Mouse (Mus musculus) embryonic facial prominence, embryonic 14.5 days (tissue): ENCODE measurements around the gene Gal3st2c. TPM values are rescaled to one million over a fixed set of nuclear protein-coding genes. Genes with fewer than 3 reads are reported as not detected.
"Not testable (repeated sequence)": the region's sequence is repeated elsewhere in the genome, so short reads cannot be mapped to it uniquely, and the experiment has no call there.

Experiments
- ATAC-seq: fragments of 200-750 bp; cut with Nextera tagmentation; 2 replicates; pipeline ENCODE4 v1.8.0; 2017; ENCODE audit warnings: low read depth, moderate number of reproducible peaks, moderate TSS enrichment
- DNase-seq: peaks from one replicate; pipeline ENCODE4 v3.0.0-alpha.2; 2015; ENCODE audit warnings: low spot score
- H3K27ac ChIP-seq: fragments of 300-500 bp; sonication (generic); replicated peaks from 2 replicates; pipeline ENCODE4 v1.5.1; 2014; ENCODE audit warnings: low read depth, mild to moderate bottlenecking, low read length, moderate library complexity
- H3K27me3 ChIP-seq: fragments of 300-500 bp; sonication (generic); replicated peaks from 2 replicates; pipeline ENCODE4 v1.6.1; 2014; ENCODE audit warnings: low read length; ENCODE audit not compliant: control insufficient read depth, insufficient read depth
- H3K36me3 ChIP-seq: fragments of 300-500 bp; sonication (generic); 2 replicates; pipeline ENCODE4 v1.6.1; 2014; ENCODE audit warnings: low read length, mixed read lengths; ENCODE audit not compliant: control insufficient read depth, insufficient read depth
- H3K4me1 ChIP-seq: fragments of 300-500 bp; sonication (generic); 2 replicates; pipeline ENCODE4 v1.6.1; 2014; ENCODE audit warnings: antibody characterized with exemption, low read length; ENCODE audit not compliant: control insufficient read depth, insufficient read depth
- H3K4me2 ChIP-seq: fragments of 300-500 bp; sonication (generic); 2 replicates; pipeline ENCODE4 v1.6.1; 2014; ENCODE audit warnings: low read depth, mild to moderate bottlenecking, low read length, moderate library complexity, mixed read lengths
- H3K4me3 ChIP-seq: fragments of 300-500 bp; sonication (generic); 2 replicates; pipeline ENCODE4 v1.5.1; 2014; ENCODE audit warnings: low read depth, mild to moderate bottlenecking, low read length
- H3K9ac ChIP-seq: fragments of 300-500 bp; sonication (generic); 2 replicates; pipeline ENCODE4 v1.6.1; 2014; ENCODE audit warnings: low read depth, mild to moderate bottlenecking, low read length, moderate library complexity, mixed read lengths
- H3K9me3 ChIP-seq: fragments of 300-500 bp; sonication (generic); 2 replicates; pipeline ENCODE4 v1.6.1; 2016; ENCODE audit warnings: low read length; ENCODE audit not compliant: control insufficient read depth
- WGBS: fragments of 180-500 bp; shearing (Covaris S2); extraction: QIAGEN DNeasy Blood & Tissue Kit; methylation state at CpG from one replicate; pipeline ENCODE4 v1.1.7; 2014; 5-methylcytosine and 5-hydroxymethylcytosine counted together
- polyA plus RNA-seq: library from polyadenylated mRNA; unstranded; fragments of >200 nt; fragmentation: Nextera tagmentation; extraction: Ambion mirVana; gene quantifications from 2 replicates; pipeline ENCODE4 v1.2.1, GENCODE M21; 2014

The Gal3st2c gene
- 0.04 TPM in 1 of 2 replicates, not detected in the other for polyA plus RNA-seq

DNA sequence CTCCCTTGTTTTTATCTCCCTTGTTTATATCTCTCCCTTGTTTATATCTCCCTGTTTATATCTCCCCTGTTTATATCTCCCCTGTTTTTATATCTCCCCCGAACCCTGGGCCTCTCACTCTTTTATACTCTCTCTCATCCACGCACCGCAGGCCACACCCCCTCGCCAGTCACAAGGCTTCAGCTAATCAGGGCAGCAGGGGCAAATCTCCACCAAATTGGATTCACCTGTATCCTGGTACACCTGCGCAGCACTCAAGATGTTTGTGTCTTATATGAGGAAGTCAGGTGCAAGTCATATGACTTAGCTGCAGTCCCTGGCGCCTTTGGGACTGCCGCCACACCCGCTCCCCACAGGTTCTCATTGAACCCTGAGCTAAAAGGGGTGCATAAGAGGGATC is at the start of gene Gal3st2c:
TSS of gene Gal3st2c (plus strand) at position 301 of the 400 bp plus-strand sequence.
- H3K36me3 ChIP-seq, H3K9ac ChIP-seq, DNase-seq, ATAC-seq, H3K27me3 ChIP-seq, H3K4me1 ChIP-seq, H3K4me3 ChIP-seq, H3K9me3 ChIP-seq, H3K4me2 ChIP-seq, H3K27ac ChIP-seq: not testable (repeated sequence)
- 79% methylated on average over 6 of the region's 8 CpGs for WGBS

DNA sequence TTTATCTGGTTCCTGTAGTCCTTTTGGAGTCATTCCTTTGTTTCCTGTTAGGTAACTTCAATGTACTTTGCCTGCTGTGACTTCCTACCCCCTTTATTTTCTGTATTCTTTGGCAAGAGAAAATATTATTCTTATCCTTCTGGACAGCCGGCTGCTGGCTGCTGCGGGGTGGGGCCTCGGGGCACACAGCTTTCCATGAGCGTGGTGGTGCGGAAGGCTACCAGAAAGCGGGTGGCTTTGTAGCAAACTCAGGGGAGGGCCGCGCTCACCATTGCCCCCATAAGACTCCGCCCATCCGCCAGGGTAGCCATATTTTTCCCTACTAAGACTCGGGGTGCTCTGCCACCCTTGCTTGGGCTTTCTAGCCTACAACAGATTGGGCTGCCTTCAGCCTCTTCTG is 41.2 kb upstream of the Gal3st2c start:
- not testable (repeated sequence) for H3K9ac ChIP-seq, H3K4me2 ChIP-seq, H3K4me1 ChIP-seq, DNase-seq, H3K27me3 ChIP-seq, ATAC-seq, H3K36me3 ChIP-seq, H3K27ac ChIP-seq, H3K9me3 ChIP-seq, H3K4me3 ChIP-seq
- WGBS: no CpG with 5 or more reads among the region's 11 CpGs

DNA sequence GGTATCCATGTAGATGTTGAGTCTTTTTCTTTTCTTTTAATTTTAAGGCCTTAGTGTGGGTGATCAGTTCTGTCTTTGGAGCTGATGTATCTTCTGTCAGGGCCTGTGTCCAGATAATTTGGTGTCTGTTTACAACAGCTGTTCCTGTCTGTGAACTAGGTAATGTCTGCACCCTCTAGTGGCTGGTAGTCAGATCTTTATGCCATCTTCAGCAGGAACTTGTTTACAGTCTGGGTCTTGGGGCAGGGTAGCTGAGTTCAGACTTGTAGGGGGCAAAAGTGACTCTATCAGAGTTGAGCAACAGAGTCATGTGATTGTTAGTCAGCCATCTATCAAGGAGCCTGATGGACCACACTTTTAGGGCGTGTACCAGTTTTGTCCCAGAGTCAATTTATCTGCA is 23.8 kb upstream of the Gal3st2c start:
- H3K36me3 ChIP-seq, H3K4me1 ChIP-seq, H3K4me3 ChIP-seq, H3K4me2 ChIP-seq, H3K27ac ChIP-seq, H3K9ac ChIP-seq, H3K9me3 ChIP-seq, DNase-seq, H3K27me3 ChIP-seq: not testable (repeated sequence)
- 0 out of 2 replicates have a peak, but pooled peaks have one; percentile 37 for ATAC-seq
- no CpG with 5 or more reads among the region's 1 CpGs for WGBS

DNA sequence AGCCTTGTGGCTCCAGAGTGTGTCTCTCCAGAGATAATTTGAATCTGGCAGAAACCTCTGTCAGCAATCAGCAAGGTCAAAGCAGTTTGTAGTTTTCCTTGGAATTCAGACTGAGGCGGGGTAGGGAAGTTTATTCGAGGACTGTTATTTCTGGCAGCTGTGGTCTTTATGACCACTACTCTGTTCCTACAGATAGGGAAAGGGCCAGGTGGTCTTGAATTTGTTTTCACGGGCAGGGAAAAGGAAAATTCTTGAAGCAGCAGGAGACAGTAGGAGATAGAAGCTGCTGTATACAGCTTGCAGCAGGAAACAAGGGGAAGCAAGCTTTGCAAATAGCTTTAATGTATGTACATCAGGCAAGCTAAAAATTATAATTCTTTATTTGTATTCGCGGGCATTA is 19.9 kb upstream of the Gal3st2c start:
- H3K27ac ChIP-seq, H3K9me3 ChIP-seq, H3K27me3 ChIP-seq, H3K4me1 ChIP-seq, ATAC-seq, DNase-seq, H3K4me3 ChIP-seq, H3K4me2 ChIP-seq, H3K36me3 ChIP-seq, H3K9ac ChIP-seq: not testable (repeated sequence)
- WGBS: 30% methylated on average over 2 of the region's 5 CpGs

DNA sequence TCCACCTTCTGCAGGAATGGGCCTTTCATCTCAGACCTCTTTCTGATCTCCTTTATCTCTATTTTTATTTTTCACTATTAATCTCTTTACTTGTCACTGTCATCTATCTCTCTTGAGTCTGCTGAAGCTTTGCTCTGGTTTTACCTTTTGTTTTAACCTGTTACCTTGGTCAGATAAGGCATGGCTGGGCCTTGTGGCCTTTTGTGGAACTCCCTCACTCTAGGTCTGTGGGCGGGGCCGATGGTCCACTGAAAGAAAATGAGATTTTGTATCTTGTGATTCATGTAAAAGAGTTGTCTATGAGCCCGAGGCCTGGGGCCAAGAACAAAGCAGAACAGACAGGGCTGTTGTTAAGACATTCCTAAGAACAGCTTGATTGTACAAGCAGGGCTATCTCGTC is 19.5 kb upstream of the Gal3st2c start:
- WGBS: no CpG with 5 or more reads among the region's 4 CpGs

DNA sequence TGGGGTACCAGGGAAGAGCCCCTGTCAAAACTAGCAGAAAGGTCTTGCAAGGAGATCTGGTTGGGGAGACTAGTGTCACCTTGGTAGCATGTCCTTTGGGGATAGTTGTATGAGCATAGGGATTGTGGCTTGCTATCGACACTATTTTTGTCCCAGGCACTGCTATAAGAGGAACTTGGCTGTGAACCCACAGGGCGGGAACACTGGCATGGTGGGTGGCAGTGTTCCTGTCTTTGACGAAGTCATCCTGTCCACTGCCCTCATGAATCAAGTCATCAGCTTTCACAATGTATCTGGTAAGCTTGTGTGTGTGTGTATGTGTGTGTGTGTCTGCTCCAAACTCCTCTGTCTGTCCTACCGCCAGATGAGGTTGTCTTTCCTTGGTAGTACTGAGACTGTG is 14.5 kb upstream of the Gal3st2c start:
- H3K4me3 ChIP-seq, H3K9ac ChIP-seq, H3K27ac ChIP-seq, H3K27me3 ChIP-seq, DNase-seq, H3K4me1 ChIP-seq, H3K4me2 ChIP-seq, H3K9me3 ChIP-seq, H3K36me3 ChIP-seq, ATAC-seq: not testable (repeated sequence)
- WGBS: no CpG with 5 or more reads among the region's 4 CpGs

More for the DNA sequence above, 19.5 kb upstream of the Gal3st2c start:
- not testable (repeated sequence) for DNase-seq, H3K36me3 ChIP-seq, ATAC-seq, H3K27ac ChIP-seq, H3K27me3 ChIP-seq, H3K9ac ChIP-seq, H3K4me2 ChIP-seq, H3K4me3 ChIP-seq, H3K4me1 ChIP-seq, H3K9me3 ChIP-seq

DNA sequence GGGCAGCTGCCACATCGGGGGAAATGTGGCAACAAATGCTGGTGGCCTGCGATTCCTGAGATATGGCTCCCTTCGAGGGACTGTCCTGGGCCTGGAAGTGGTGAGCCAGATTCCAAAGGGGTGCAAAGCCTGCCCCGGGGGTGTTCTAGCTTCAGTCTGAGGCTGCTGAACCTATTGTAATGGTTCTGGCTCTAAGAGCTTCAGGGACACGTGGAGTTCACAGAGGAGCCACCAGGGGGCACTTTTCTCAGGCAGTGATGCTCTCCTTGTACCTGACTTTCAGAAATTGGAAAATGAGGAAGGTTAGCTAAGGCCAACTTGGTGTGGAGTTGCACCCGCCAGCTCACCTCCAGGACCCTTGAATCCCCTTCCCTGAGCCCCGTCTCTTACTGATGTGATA is 12.0 kb upstream of the Gal3st2c start:
- WGBS: no CpG with 5 or more reads among the region's 7 CpGs
- not testable (repeated sequence) for ATAC-seq, H3K9me3 ChIP-seq, H3K4me2 ChIP-seq, H3K36me3 ChIP-seq, H3K27me3 ChIP-seq, H3K4me3 ChIP-seq, DNase-seq, H3K4me1 ChIP-seq, H3K27ac ChIP-seq, H3K9ac ChIP-seq

DNA sequence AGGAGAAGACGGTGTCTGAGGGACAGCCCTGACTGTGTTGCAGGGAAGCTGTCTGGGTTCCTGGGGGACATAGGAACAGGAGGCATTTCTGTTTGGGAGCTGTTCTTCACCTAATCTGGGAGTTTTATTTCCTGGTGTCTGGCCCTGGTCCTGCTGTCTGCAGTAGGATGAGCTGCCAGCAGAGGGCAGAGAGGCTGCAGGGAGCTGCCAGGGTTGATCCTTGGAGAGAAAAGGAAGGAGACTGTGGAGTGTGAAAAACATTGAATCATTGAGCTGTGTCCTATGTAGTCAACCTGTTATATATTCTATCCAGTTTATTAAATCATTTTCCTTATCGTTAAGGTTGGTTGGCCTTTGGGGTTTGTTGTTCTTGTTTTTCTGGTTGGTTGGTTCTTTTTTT is 9.4 kb upstream of the Gal3st2c start:
- H3K4me3 ChIP-seq, H3K9ac ChIP-seq, DNase-seq, H3K27ac ChIP-seq, H3K27me3 ChIP-seq, H3K4me2 ChIP-seq, H3K4me1 ChIP-seq, H3K36me3 ChIP-seq, H3K9me3 ChIP-seq: not testable (repeated sequence)
- peak; percentile 79; the same call in 1 of the 2 replicates for ATAC-seq
- no CpG with 5 or more reads among the region's 2 CpGs for WGBS

DNA sequence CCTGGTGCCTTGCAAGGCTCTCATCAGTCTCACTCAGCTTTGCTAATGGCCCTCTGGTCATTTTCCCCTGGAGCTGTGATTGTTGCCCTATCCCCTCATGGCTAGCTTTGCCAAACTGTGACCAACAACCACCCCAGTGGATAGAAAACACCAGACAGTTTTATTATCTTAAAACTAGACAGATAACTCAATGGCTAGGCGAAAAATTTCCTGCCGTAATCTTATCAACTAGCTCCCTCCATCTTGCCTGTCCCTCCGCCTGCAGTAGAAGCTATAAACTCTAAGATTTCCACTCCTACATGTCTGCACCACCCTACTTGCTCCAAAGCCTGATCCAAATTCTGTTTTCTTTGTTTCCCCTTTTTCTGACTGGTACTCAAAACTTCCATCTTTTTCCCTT is 4.1 kb upstream of the Gal3st2c start:
- Histone ChIP-seq H3K4me3 (no peak overlapping the region), H3K36me3 (no peaks in the 10 kb centered on the region), H3K9me3 (no peaks in the 10 kb centered on the region), H3K4me1 (no peaks in the 10 kb centered on the region), H3K9ac (no peak overlapping the region), H3K27me3 (no peaks in the 10 kb centered on the region), H3K4me2 (no peak overlapping the region), H3K27ac (no peak overlapping the region)
- 91% methylated on average over 3 of the region's 3 CpGs for WGBS
- ATAC-seq (no peak), DNase-seq (no peak)
